Mouse (Mus musculus) heart, postnatal 0 days (tissue): ENCODE measurements at regions not wholly inside any gene's neighbourhood (a gene's known extent, or its start where the extent isn't known, plus 50 kb on each side); places are given as distances from the start of the nearest gene placed in this dataset.

ENCODE experiments used
- CTCF ChIP-seq: IDR thresholded peaks from 2 replicates; pipeline ENCODE4 v1.5.1; 2016; ENCODE audit warnings: antibody characterized with exemption, control low read depth, low read depth
- EP300 ChIP-seq: IDR thresholded peaks from 2 replicates; pipeline ENCODE4 v1.6.1; 2016; ENCODE audit warnings: antibody characterized with exemption, low read depth

DNA sequence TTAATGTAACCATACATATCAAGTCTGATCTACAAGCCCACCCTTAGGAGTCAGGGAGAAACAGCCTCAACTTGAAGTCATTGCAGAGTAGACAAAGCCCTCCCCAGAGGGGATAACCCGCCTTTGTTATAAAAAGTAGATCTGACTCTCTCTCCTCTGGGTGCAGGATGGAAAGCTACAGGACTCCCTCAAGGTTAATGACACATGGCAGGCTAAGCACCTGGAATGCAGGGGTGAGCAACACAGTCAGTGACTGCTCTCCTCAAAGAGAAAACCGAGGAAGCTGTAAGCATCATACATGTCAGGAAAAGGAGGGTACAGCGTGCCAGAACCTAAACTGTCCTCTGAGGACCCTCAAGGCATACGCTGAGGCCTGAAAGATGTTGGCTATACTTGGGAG is 177.1 kb downstream of the Mycn start:
- TF ChIP-seq CTCF (no peak), EP300 (no peak)
